Mouse (Mus musculus) spleen, adult 12 weeks (tissue): ENCODE data around the gene Srgap1.

Source experiments
- DNase-seq: peaks from one replicate; pipeline ENCODE4 v3.0.0; 2022; ENCODE audit warnings: low spot score

Gene Srgap1

GRCm38 (mm10) chr10:121763191-121763590 lies 283.9 kb downstream of the Srgap1 start:
- no peak for DNase-seq

- no peak for DNase-seq
Measured at GRCm38 (mm10) chr10:121762141-121762540, 285.0 kb downstream of the Srgap1 start.

GRCm38 (mm10) chr10:121759095-121759494 lies 288.0 kb downstream of the Srgap1 start:
- DNase-seq, result no peak

DNA sequence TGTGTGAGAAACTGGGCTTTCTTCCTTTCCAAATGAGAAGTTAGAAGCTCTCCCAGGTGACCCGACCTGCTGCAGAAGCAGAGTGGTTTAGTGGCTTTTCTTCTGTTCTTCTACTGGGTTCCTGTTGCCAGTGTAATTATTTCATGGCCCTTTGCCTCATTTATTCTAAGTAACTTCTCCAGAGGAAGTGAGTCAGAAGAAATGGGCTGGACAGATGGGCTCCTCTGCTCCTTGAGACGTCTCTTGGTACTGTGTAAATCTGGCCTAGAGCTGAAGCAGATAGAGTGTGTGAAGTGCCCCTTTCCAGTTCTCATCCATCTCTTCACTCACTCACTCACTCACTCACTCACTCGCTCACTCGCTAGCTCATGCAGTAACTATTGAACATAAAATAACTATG lies 290.4 kb downstream of the Srgap1 start:
- DNase-seq, result no peak

DNA sequence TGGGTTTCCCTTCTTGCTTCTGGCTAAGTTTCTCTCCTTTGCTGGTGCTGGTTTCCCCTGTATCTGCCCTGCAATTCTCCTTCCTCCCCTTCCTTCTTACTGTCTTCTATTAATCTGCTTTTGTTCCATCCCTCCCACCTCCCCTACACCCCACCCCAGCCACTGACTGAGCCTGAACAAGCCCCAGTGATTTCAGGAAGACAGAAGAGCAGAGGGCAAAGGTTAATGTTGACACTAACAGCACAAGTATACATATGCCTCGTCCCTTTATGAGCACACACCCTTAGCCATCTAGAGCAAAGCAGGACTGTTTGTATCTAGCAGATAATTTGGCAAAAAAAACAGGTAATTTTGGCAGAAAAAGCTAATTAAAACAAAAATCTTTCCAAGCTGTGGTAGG lies 291.3 kb downstream of the Srgap1 start:
- DNase-seq, result no peak

DNA sequence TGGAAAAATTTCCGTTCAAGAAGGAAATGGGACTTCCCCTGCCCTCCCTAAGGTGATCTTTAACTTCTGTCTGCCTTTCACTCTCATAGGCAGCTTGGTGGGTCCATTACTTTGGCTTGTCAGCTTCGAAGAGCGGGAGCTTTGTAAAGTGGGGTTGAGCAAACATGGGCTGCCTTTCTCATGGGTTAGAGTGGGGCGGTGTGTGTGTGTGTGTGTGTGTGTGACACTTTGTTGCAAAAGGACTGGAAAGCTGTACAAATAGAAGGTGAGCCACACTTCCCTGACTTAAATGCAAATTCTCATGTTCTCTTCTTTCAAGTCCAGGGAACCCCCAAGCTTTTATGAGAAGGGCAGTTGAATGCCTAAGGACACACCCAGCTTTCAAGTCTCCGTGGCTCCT lies 292.9 kb downstream of the Srgap1 start:
- DNase-seq, result no peak

GRCm38 (mm10) chr10:121750175-121750574 lies 296.9 kb downstream of the Srgap1 start:
- DNase-seq, result no peak

DNA sequence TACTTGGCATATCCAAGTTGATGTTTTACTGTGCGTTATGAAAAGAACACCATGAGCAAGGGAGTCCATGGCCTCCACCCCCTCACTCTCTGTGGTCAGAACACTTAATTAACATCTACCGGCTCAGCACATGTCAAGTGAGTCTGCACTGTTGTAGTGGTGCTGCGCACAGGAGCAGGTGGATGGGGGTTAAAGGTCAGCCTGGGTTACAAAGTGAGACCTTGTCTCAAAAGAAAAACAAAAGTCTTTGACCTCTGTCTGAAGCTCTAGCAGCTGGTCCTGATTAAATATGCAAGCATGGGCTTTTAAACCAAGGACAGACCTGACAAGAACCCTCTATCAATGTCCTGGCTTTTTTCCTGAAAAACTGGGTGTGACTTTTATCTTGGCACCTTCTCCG lies 304.8 kb downstream of the Srgap1 start:
- no peak for DNase-seq

GRCm38 (mm10) chr10:121739548-121740505 lies 307.3 kb downstream of the Srgap1 start, which contains the start of gene BC048403:
TSS of gene BC048403 (plus strand) at chr10:121739937.
- peak; percentile 88 for DNase-seq

- no peak for DNase-seq
Measured at GRCm38 (mm10) chr10:121737256-121737655, 309.9 kb downstream of the Srgap1 start.

DNA sequence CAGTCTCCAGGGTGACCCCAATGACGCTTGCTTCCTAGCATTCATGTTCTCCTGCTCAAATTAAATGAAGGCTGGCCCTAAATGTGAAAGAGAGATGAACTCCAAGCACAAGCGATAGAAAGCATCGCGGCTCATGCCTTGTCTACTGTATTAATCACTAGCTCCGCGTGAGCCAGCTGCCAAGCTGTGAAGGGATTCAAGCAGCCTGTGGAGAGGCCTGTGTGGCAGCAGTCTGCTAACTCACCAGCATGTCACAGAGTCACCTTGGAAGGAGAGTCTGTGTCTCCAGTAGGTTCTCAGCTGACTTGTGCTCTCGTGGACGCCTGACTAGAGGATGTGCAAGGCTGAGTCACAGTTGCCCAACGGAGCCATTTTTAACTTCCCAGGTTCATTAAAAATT lies 314.6 kb downstream of the Srgap1 start:
- no peak for DNase-seq

GRCm38 (mm10) chr10:121731048-121731725 lies 315.9 kb downstream of the Srgap1 start:
- no peak for DNase-seq
